Mouse (Mus musculus) hindlimb bud, embryonic 11.5 days (tissue): ENCODE results near the gene Syde1.
"Not testable (repeated sequence)": the region's sequence is repeated elsewhere in the genome, so short reads cannot be mapped to it uniquely, and the experiment has no call there.

Experiments
- DNase-seq: peaks from one replicate; pipeline ENCODE4 v3.0.0-alpha.2; 2012; ENCODE audit warnings: low read depth, low spot score; ENCODE audit errors: extremely low spot score

Gene Syde1

DNA sequence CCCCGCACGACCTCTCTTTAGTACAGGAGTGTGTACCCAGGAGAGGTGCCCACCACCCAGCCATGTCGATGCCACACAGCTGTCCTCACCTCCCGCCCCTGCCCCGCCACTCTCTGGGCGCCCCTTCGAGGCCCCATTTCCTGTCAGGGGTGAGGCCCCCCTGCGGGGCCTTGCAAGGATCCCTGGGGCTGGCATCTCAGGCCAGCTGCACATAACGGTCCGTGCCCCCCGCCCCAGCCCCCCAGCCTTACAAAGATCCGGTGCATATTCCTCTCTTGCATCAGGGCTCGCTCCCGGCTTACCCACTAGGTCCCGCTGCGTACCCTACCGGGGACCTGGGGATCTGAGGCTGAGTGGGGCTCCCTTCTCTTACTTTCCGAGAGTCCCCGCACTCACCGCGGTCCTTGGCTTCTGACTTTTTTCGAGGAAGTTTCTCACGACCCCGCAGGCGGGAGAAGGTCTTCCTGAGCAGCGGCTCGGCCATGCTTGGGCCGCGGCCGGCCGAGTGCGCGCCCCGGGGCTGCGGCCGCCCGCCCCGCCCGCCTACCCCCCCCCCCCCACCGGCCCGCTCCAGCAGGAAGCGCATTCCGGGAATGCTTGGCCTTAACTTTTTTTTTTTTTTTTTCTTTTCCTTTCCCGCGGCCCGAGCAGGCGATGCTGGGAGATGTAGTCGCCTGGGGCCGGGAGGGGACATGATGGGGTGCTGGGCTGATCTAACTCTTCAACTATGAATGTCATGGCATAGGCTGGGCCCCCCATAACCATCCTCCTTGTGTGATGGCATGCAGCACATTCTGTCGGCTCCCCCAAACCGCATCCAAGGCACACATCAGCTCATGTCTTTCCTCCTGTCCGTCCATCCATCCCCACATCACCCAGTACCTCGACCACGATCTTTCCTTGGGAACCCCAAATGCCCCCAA lies at the start of gene Syde1:
Gene Syde1, minus strand, starts transcription at position 559 of the 923 bp plus-strand sequence.
- no peak for DNase-seq

DNA sequence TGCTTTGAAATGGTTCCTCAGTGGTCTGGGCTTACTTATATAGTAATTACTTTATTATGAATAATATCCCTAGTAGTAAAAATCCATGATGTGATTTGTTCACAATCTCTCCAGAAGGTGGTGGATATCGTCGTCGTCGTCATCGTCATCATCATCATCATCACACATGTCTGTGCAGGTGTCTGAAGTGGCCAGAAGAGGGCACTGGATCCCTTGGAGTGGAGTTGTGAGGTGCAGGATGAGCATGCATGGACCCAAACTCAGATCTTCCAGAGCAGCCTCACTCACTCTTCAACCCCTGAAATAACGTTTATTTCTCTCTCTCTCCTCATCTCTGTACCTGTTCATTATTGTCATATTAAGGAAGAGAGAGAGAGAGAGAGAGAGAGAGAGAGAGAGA lies 40.5 kb upstream of the Syde1 start:
- no peak for DNase-seq

DNA sequence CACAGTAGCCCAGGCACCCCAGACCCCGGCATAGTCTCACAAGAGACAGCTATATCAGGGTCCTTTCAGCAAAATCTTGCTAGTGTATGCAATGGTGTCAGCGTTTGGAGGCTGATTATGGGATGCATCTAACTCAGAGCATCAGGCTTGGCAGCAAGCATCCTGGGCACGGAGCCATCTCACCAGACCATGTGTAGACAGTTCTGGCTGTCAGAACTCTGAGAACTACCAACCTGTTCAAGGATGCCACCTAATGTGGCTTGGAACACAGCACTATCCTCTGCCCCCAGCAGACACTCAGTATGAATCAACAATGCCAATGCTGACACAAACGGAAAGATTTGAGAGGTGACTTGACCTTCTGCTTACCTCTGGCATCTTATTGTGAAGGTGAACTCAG lies 38.4 kb upstream of the Syde1 start:
- no peak for DNase-seq

DNA sequence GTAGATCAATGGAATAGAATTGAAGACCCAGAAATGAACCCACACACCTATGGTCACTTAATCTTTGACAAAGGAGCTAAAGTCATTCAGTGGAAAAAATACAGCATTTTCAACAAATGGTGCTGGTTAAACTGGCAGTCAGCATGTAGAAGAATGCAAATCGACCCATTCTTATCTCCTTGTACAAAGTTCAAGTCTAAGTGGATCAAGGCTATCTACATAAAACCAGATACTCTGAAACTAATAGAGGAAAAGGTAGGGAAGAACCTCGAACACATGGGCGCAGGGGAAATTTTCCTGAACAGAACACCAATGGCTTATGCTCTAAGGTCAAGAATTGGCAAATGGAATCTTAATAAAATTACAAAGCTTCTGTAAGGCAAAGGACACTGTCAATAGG lies 31.4 kb upstream of the Syde1 start:
- DNase-seq: not testable (repeated sequence)

DNA sequence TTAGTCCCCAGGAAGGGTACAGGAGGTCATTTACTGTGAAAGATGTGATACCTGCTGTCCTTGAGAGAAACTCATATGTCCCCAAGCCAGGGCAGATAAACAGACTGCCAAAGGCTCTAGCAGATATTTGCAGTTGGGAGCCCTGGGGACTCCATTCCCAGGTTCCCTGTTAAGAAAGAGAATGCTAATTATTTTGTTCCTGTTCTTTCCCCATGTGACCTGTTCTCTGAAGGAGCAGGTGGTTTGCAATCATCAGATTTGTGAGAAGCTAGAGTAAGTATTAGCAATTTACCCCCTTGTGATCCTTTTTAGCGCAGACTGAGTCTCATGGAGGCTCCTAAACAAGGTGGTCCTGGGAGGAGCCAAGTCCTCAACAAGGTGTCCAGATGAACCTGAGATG lies 26.2 kb upstream of the Syde1 start, which contains the start of gene Olfr1357:
Gene Olfr1357, minus strand, starts transcription at position 101 of the 400 bp plus-strand sequence.
- DNase-seq: no peak

DNA sequence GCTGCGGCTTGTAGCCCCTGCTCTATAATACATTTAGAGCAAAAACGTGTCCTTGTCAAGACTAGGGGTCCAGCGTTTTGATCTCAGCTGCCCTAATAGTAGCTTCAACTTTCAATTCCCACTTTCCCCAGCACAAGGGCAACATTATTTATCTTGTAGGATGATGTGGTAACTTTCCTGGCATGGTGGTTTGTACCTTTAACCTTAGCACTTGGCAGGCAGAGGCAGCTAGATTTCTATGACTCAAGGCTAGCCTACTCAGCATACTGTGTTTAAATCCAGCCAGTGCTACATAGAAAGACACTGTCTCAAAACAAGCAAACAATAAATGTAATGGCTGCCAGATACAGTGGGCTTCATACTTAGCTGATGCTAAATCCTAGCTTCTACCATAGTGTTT lies 15.8 kb upstream of the Syde1 start:
- DNase-seq: no peak

DNA sequence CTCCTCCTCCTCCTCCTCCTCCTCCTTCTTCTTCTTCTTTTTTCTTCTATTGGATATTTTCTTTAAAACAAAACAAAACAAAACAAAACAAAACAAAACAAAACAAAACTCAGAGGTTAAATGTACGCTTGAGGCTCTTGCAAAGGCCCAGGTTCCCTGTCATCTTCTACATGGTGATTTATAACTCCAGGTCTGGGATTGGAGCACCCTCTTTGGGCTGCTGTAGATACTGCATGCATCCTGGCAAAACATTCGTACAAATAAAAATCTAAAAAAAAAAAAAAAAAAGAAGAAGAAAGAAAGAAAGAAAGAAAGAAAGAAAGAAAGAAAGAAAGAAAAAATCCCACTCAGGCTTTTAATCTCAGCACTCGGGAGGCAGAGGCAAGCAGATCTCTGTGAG lies 13.3 kb upstream of the Syde1 start:
- no peak for DNase-seq

DNA sequence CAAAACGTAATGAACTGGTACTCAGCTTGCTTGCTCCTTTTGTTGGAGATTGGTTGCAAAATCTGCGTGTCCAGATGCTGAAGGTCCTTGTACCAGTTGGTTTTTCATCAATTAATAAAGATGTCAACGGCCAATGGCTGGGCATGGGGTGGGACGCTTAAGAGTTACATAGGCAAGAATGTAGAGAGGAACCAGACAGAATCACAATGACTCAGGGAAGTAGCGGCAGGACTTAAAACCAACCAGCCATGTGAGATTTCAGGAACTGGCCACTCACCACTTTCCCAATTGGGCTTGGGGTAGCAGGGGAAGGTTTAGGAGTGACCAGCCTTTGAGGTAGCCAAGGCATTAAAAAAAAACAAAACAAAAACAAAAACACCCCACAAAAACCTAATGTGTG lies 8.1 kb upstream of the Syde1 start:
- no peak for DNase-seq

DNA sequence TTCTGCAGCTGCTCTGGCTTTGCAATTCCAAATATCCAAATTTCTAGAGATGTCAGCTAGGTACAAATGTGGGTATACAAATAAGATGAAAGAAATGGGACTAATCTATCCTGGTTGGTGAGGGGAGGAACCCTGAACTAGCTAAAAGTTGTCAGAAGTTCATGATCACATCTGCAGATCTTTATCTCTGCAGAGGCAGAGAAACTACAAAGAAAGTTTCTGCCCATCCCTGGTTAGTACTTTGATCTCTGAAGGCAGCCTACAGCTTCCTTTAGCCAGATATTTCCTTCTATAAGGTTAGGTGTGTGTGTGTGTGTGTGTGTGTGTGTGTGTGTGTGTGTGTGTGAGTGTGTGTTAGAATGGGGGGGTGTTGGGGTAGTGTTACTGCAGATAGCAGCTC lies 2.8 kb upstream of the Syde1 start:
- no peak for DNase-seq

DNA sequence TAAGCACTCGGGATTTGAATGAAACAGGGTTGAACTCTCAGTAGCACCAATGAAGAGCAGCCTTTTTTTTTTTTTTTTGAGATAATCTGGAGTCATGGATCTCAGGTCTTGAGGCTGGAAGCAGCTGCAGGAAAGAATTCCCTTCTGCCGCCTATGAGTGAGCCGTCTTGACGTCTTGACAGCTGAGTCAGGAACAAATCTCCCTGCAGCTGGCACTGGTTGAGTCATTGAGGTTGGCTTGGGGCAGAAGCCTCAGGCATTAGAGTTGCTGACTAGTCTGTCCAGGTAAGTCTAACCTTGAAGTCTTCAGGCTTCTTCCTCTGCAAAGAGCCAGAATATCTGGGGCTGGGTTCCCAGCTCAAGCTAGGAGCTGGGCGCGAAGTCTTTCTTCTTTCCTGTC lies 2.4 kb upstream of the Syde1 start:
- no peak for DNase-seq

DNA sequence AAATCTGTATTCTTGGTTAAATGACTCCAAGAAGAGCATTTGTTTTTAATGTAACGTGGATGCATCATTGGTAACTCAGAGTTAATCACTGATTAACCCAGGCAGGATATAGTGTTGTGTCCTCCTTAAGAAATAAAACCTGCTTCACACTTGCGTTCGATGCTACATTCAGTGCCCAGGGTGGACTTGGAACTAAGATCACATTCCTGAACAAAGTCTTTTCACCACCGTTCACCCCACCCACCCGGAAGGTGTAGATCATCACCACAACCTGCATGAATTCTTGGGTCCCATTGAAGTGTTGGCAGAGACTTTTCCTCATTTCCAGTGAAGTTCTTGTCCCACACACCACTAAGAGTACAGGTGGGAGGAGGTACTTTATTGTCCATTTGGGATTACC lies 2.0 kb upstream of the Syde1 start:
- DNase-seq: no peak

DNA sequence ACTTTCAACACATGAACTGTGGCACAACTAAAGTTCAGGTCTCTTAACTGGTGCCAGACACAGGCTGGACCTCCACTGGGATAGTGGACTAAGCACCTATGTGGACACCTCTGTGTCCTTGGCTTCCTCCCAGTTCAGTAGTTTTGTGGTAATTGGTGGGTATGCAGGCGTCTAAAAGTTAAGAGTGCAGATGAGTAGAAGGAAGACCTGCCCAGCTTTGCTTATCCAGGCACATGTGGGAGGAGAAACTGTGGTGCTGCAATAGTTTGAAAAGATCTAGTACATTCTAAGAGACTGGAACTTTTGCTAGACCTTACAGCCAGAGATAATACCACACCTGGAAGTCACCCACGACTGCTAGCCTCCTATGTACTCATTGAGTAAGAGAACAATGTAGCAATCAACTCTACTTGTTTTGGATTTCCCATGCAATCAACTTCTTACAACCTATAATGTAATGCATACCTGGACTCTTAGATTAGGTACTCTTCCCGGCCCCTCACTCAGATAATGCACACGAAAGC lies 1.2 kb upstream of the Syde1 start:
- DNase-seq: no peak

DNA sequence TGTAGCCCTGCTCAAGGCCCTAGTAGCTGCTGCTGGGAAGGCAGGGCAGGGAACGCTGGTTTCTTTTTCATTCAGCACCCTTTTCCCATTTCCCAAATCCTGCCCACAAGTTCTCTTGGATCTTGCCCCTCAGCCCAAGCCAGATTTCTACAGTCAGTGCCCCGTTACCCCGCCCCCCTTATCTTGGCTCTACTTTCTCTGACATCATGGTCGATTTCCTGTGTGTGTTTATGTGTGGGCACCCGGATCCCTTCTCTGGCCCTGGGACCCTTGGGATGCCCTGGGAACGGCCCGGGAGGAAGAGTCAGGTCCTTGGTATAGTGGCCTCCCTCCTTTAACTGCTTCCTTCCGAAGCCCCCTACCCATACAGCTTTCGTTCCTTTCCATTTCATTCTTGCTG lies 1.0 kb downstream of the Syde1 start:
- DNase-seq: no peak

DNA sequence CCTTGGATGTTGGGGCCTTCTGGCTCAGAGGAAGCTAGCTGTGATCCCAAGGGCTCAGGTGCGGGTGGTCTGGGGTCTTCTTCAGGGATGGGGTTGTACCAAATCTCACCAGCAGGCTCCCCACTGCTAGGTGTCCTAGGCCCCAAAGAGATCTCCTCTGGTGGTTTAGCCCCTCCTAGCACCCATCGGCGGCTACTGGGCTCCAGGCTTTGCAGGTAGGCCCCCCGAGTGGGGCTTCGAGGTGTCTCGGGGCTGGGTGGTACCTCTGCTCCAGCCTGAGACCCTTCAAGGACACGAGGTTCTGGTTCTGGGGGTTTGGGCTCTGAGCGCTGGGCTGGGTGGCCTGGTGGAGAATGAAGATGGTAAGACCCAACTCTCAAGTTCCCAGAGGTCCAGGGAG lies 1.9 kb downstream of the Syde1 start:
- DNase-seq: no peak

DNA sequence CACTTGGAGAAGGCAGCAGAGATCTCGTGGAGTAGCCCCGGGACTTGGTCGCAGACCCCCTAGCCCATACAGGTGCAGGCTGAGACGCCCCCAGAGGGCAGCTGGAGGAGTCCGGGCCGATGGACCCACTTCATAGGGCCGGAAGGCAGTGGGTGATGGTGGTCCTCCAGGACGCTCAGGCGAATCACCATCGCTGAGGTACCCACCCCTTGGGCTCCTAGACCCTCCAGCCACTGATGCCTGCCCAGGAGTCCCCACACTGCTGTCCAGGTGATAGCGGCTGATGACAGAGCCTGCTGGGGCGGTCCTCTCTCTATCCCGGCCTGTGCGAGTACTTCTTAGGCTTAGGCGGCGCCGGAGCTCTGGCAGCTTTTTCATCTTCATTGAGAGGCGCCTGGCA lies 2.5 kb downstream of the Syde1 start:
- DNase-seq: no peak

DNA sequence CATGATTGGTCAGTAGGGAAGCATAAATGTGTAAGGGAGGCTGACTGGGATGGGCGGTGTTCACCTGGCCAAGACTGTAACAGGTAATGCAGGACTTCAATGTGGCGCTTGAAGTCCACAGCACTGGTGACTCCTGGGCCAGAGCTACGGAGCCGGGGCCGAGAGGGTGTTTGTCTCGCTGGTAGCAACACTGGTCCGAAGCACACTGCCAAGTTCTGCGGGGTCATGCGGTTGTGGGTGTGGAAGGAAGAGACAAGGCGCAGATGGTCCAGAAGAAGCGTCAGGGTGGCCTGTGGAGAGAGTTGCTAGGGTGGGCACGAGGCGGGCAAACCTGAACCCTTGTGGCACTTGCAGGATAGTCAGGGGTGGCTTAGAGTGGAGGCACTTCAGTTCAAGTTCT lies 5.7 kb downstream of the Syde1 start:
- DNase-seq: no peak

DNA sequence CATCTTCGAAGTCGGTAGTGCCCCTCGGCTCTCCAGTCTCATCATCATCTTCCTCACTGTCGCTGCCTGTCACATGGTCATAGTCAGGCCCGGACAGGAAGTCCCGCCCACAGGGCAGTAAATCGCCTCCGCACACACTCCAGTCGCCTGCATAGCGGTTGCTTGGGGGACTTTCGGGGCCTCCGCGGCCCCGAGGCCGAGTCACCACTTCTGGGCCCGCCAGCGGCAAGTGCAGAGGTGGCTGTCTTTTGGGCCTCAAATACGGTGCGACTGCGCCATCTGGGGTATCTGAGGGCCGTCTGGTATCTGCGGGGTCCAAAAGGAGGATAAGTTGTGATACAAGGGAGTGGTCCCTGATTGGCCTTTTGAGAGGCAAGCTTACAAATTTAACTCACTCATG lies 6.2 kb downstream of the Syde1 start:
- no peak for DNase-seq

DNA sequence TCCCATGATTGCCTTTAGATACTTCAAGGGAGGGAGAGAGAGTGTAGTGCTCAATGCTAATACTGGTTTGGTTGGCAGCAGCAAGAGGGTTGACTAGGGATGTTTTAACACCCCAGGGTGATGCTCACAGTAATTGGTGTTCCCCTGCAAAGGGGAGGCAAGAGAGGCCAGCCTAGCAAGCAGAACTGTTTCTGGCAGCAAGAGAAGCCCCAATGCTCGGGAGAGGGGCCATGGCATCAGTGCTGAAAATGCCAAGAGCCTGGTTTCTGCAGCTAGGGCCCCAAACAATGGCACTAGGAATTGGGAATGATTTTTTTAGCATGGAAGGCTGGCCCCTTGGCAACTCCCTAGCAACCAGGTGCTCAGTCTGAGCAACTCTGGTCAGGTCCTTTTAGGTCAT lies 6.8 kb downstream of the Syde1 start:
- no peak for DNase-seq

DNA sequence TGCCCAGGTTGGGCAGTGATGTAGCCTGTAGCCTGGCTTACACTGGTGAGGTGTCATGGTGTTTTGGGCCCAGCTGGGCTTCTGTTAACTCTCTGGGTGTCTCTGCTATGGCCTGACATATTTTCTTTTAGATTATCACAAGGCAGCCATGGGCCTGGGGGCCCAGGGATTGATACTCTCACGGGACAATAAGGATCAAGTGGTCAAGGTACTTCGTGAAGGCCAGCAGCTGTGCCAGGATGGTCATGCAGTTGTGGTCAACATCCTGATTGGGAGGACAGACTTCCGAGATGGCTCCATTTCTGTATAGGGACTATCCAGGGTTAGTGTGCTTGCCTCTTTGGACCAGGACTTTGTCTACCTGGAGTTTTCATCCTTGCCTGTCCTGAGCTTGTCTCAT lies 7.8 kb downstream of the Syde1 start:
- DNase-seq: no peak

DNA sequence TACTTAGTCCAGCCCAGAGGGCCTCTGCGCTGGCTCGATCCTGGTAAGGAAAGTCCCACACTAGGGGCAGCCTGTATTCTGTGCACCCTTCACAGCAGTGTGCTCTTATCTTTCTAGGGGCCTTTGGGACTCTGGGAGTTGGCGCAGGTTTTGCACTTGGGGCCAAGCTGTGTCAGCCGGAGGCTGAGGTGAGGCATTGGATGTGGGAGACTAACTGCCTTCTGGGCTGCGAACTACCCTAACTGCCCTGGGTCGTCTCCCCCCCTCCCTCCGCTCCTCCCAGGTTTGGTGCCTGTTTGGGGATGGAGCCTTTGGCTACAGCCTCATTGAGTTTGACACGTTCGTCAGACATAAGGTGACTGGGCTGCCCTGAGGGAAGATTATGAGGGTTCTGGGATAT lies 8.4 kb downstream of the Syde1 start:
- no peak for DNase-seq

DNA sequence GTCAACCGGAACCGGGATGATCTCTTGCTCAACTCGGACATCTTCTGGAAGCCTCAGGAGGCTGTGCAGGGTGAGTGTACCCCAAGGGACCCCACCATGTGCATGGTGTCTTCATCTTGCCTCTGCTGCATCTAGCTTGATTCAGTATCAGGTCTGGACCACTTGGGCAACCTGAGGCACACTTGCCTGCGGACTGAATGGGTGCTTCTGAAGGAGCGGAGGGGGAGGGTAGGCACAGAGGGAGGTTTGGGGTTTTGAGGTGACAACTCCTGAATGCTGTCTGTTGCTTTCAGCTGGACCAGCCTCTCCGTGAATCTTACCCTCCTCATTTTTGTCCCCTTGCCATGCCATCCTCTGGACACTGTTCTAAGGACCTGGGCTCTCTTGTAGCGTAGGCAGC lies 10.6 kb downstream of the Syde1 start:
- no peak for DNase-seq

DNA sequence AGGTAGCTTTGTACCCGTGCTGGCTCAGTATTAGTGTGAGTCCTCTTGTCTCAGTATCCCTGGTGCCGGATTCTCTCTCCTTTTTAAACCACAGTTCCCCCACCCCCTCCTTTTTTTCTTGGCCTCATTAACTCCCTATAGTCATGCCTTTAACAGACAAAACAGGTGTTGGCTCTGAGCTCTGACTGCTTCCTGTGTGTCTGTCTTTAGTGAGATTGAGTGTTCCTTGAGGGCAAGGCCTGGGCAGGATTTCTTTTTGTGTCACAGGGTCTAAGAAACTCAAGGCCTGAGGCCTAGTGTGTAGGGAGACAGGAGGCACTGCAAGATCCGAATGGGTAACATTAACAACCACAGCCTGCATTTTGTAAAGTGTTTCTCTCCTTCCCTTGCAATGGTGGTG lies 13.6 kb downstream of the Syde1 start:
- no peak for DNase-seq
